Mouse (Mus musculus): Measurements from ENCODE around the gene Csnk1e. TPM values are rescaled to one million over a fixed set of nuclear protein-coding genes. Genes with fewer than 3 reads are reported as not detected.
A peak's percentile ranks its signal among the peaks of the same experiment; 100 is the strongest.

Csnk1e gene
- polyA plus RNA-seq, 1 experiment = 25.9 TPM

GRCm38 (mm10) chr15:79395281-79395680, 60.1 kb downstream of the Csnk1e start:
- Histone ChIP-seq H3K27ac (ENCODE audit: insufficient read depth, low read depth, low read length) (no peak overlapping the region), H3K4me1 (ENCODE audit: control insufficient read depth, insufficient read depth, insufficient read length, low read length) (peaks cover 26% of the 10 kb centered on the region), H3K4me3 (ENCODE audit: low read depth, low read length) (peak overlapping the region; percentile 1; the same call in 1 of the 2 replicates), H3K36me3 (ENCODE audit: control insufficient read depth, insufficient read depth, low read length) (no peaks in the 10 kb centered on the region), H3K27me3 (ENCODE audit: control insufficient read depth, insufficient read depth, low read length) (no peaks in the 10 kb centered on the region)
- 76% methylated on average over 6 of the region's 6 CpGs for WGBS
- no peak for TF ChIP-seq CTCF (IDR thresholded peaks at IDR 0.05; ENCODE audit: extremely low read depth, insufficient read length, insufficient replicate concordance, low read depth, low read length)
- TF ChIP-seq POLR2A (IDR thresholded peaks at IDR 0.05; ENCODE audit: low read depth, low read length) = no peak

- peaks cover 31% of the 10 kb centered on the region for H3K4me1 ChIP-seq (ENCODE audit: control insufficient read depth, insufficient read depth, insufficient read length, low read length)
- H3K27ac ChIP-seq (ENCODE audit: insufficient read depth, low read depth, low read length) = no peak overlapping the region
- TF ChIP-seq POLR2A (IDR thresholded peaks at IDR 0.05; ENCODE audit: low read depth, low read length) (no peak), CTCF (IDR thresholded peaks at IDR 0.05; ENCODE audit: extremely low read depth, insufficient read length, insufficient replicate concordance, low read depth, low read length) (no peak)
- no peaks in the 10 kb centered on the region for H3K36me3 ChIP-seq (ENCODE audit: control insufficient read depth, insufficient read depth, low read length)
- 0 out of 2 replicates have a peak overlapping the region, but pooled peaks have one; percentile 1 for H3K4me3 ChIP-seq (ENCODE audit: low read depth, low read length)
- H3K27me3 ChIP-seq (ENCODE audit: control insufficient read depth, insufficient read depth, low read length) = no peaks in the 10 kb centered on the region
- 65% methylated on average over 4 of the region's 4 CpGs for WGBS
Measured at GRCm38 (mm10) chr15:79394842-79395241, 60.5 kb downstream of the Csnk1e start.

GRCm38 (mm10) chr15:79393101-79393500, 62.3 kb downstream of the Csnk1e start:
- Histone ChIP-seq H3K4me1 (ENCODE audit: control insufficient read depth, insufficient read depth, insufficient read length, low read length) (peaks cover 45% of the 10 kb centered on the region), H3K27me3 (ENCODE audit: control insufficient read depth, insufficient read depth, low read length) (no peaks in the 10 kb centered on the region), H3K36me3 (ENCODE audit: control insufficient read depth, insufficient read depth, low read length) (no peaks in the 10 kb centered on the region), H3K4me3 (ENCODE audit: low read depth, low read length) (no peak overlapping the region), H3K27ac (ENCODE audit: insufficient read depth, low read depth, low read length) (peak overlapping the region; percentile 4; the same call in 1 of the 2 replicates)
- TF ChIP-seq POLR2A (IDR thresholded peaks at IDR 0.05; ENCODE audit: low read depth, low read length) (no peak), CTCF (IDR thresholded peaks at IDR 0.05; ENCODE audit: extremely low read depth, insufficient read length, insufficient replicate concordance, low read depth, low read length) (no peak)
- 90% methylated on average over 6 of the region's 6 CpGs for WGBS

GRCm38 (mm10) chr15:79392527-79392926, 62.8 kb downstream of the Csnk1e start:
- H3K27ac ChIP-seq (ENCODE audit: insufficient read depth, low read depth, low read length) = peak overlapping the region; percentile 4; the same call in 1 of the 2 replicates
- WGBS = 57% methylated on average over 5 of the region's 5 CpGs
- no peaks in the 10 kb centered on the region for H3K27me3 ChIP-seq (ENCODE audit: control insufficient read depth, insufficient read depth, low read length)
- peaks cover 50% of the 10 kb centered on the region for H3K4me1 ChIP-seq (ENCODE audit: control insufficient read depth, insufficient read depth, insufficient read length, low read length)
- H3K4me3 ChIP-seq (ENCODE audit: low read depth, low read length) = no peak overlapping the region
- TF ChIP-seq POLR2A (IDR thresholded peaks at IDR 0.05; ENCODE audit: low read depth, low read length) (no peak), CTCF (IDR thresholded peaks at IDR 0.05; ENCODE audit: extremely low read depth, insufficient read length, insufficient replicate concordance, low read depth, low read length) (no peak)
- no peaks in the 10 kb centered on the region for H3K36me3 ChIP-seq (ENCODE audit: control insufficient read depth, insufficient read depth, low read length)

GRCm38 (mm10) chr15:79391447-79392093, 63.8 kb downstream of the Csnk1e start:
- H3K27ac ChIP-seq (ENCODE audit: insufficient read depth, low read depth, low read length) = peak overlapping the region; percentile 17
- H3K4me3 ChIP-seq (ENCODE audit: low read depth, low read length) = no peak overlapping the region
- H3K36me3 ChIP-seq (ENCODE audit: control insufficient read depth, insufficient read depth, low read length) = no peaks in the 10 kb centered on the region
- 23% methylated on average over 7 of the region's 7 CpGs for WGBS
- TF ChIP-seq POLR2A (IDR thresholded peaks at IDR 0.05; ENCODE audit: low read depth, low read length) (no peak), CTCF (IDR thresholded peaks at IDR 0.05; ENCODE audit: extremely low read depth, insufficient read length, insufficient replicate concordance, low read depth, low read length) (no peak)
- peaks cover 55% of the 10 kb centered on the region for H3K4me1 ChIP-seq (ENCODE audit: control insufficient read depth, insufficient read depth, insufficient read length, low read length)
- H3K27me3 ChIP-seq (ENCODE audit: control insufficient read depth, insufficient read depth, low read length) = no peaks in the 10 kb centered on the region

GRCm38 (mm10) chr15:79390434-79390833, 64.9 kb downstream of the Csnk1e start:
- 35% methylated on average over 6 of the region's 6 CpGs for WGBS
- no peaks in the 10 kb centered on the region for H3K27me3 ChIP-seq (ENCODE audit: control insufficient read depth, insufficient read depth, low read length)
- peaks cover 55% of the 10 kb centered on the region for H3K4me1 ChIP-seq (ENCODE audit: control insufficient read depth, insufficient read depth, insufficient read length, low read length)
- H3K36me3 ChIP-seq (ENCODE audit: control insufficient read depth, insufficient read depth, low read length) = no peaks in the 10 kb centered on the region
- TF ChIP-seq CTCF (IDR thresholded peaks at IDR 0.05; ENCODE audit: extremely low read depth, insufficient read length, insufficient replicate concordance, low read depth, low read length) (no peak), POLR2A (IDR thresholded peaks at IDR 0.05; ENCODE audit: low read depth, low read length) (no peak)
- H3K27ac ChIP-seq (ENCODE audit: insufficient read depth, low read depth, low read length) = peak overlapping the region; percentile 87
- no peak overlapping the region for H3K4me3 ChIP-seq (ENCODE audit: low read depth, low read length)

- TF ChIP-seq POLR2A (IDR thresholded peaks at IDR 0.05; ENCODE audit: low read depth, low read length) (no peak), CTCF (IDR thresholded peaks at IDR 0.05; ENCODE audit: extremely low read depth, insufficient read length, insufficient replicate concordance, low read depth, low read length) (no peak)
- Histone ChIP-seq H3K36me3 (ENCODE audit: control insufficient read depth, insufficient read depth, low read length) (no peaks in the 10 kb centered on the region), H3K4me3 (ENCODE audit: low read depth, low read length) (no peak overlapping the region), H3K27ac (ENCODE audit: insufficient read depth, low read depth, low read length) (peak overlapping the region; percentile 87), H3K27me3 (ENCODE audit: control insufficient read depth, insufficient read depth, low read length) (no peaks in the 10 kb centered on the region), H3K4me1 (ENCODE audit: control insufficient read depth, insufficient read depth, insufficient read length, low read length) (peaks cover 54% of the 10 kb centered on the region)
- WGBS = 27% methylated on average over 6 of the region's 6 CpGs
Measured at GRCm38 (mm10) chr15:79388171-79388570, 67.2 kb downstream of the Csnk1e start.
